Mouse (Mus musculus): ENCODE measurements around the gene Cwc22. TPM values are rescaled to one million over a fixed set of nuclear protein-coding genes. Genes with fewer than 3 reads are reported as not detected.

Gene Cwc22
- polyA plus RNA-seq, 1 experiment from 2014 or later, result 8.8 TPM

DNA sequence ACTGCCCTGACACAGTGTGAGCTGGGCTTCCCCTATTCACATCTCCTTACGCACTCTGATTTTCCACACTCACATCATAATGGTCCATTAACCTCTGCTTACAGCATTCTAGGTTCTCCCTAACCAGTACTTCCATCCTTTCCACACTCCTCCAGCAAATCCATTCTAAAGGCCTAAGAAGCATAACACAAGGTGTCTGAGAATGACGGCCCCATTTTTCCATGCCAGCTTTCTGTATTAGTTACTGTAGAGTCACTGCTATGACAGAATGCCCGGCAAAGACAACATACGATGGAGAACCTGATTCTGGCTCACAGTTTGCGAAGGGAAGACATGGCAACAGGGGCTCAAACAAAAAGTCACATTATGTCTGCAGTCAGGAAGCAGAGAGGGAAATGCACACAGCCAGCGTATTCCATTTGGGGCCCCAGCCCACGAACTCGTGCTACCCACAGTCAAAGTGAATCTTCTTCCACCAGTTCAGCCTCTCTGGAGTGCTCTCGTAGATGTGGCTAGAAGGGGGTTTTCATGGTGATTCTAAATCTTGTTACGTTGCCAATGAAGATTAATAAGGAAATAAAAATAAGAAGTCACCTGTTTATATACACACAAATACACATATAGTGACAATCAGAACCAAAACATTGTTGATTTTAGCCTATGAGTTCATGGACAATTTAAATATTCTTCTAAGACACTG, 68.9 kb downstream of the Cwc22 start:
- WGBS, result 88% methylated on average over 10 of the region's 10 CpGs

DNA sequence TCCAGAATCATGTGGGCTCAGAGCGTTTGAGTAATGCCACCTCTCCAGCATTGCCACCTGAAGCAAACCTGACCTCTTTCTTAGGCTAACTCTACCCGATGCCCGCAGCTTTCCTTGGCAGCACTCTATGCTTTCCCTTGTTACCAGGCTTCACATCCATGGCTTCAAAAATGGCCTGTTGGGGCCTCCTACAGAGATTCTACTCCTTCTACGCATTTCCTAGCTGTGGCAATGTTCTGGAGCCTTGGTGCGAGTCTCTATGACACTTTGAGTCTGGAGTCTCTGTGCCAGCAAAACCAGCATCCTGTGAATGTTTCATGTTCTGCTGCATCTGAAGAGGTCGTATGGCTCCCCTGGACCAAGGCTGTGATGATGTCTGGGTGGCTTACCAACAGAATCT, 69.8 kb downstream of the Cwc22 start:
- WGBS, result 87% methylated on average over 6 of the region's 6 CpGs
- Histone ChIP-seq H3K4me2 (replicated peaks; ENCODE audit: low read depth) (no peak overlapping the region), H3K27me3 (replicated peaks; ENCODE audit: control insufficient read depth, insufficient read depth, low read length) (no peaks in the 10 kb centered on the region), H3K36me3 (ENCODE audit: control insufficient read depth, insufficient read depth) (no peaks in the 10 kb centered on the region), H3K9ac (ENCODE audit: low read depth, low read length) (no peak overlapping the region), H3K27ac (ENCODE audit: low read depth, low read length) (no peak overlapping the region), H3K9me3 (ENCODE audit: control insufficient read depth) (no peaks in the 10 kb centered on the region), H3K4me1 (replicated peaks; ENCODE audit: control insufficient read depth, insufficient read depth, low read length) (no peaks in the 10 kb centered on the region), H3K4me3 (ENCODE audit: low read depth, low read length) (no peak overlapping the region)
- TF ChIP-seq CTCF (IDR thresholded peaks at IDR 0.05; ENCODE audit: low read depth), result no peak
- ATAC-seq, result no peak

More for the DNA sequence above, 68.9 kb downstream of the Cwc22 start:
- H3K9ac ChIP-seq (ENCODE audit: low read depth, low read length), result no peak overlapping the region
- H3K4me1 ChIP-seq (replicated peaks; ENCODE audit: control insufficient read depth, insufficient read depth, low read length), result no peaks in the 10 kb centered on the region
- no peak overlapping the region for H3K27ac ChIP-seq (ENCODE audit: low read depth, low read length)
- no peak overlapping the region for H3K4me2 ChIP-seq (replicated peaks; ENCODE audit: low read depth)
- no peak for TF ChIP-seq CTCF (IDR thresholded peaks at IDR 0.05; ENCODE audit: low read depth)
- H3K36me3 ChIP-seq (ENCODE audit: control insufficient read depth, insufficient read depth), result no peaks in the 10 kb centered on the region
- H3K27me3 ChIP-seq (replicated peaks; ENCODE audit: control insufficient read depth, insufficient read depth, low read length), result no peaks in the 10 kb centered on the region
- no peak overlapping the region for H3K4me3 ChIP-seq (ENCODE audit: low read depth, low read length)
- no peaks in the 10 kb centered on the region for H3K9me3 ChIP-seq (ENCODE audit: control insufficient read depth)
- ATAC-seq, result no peak

DNA sequence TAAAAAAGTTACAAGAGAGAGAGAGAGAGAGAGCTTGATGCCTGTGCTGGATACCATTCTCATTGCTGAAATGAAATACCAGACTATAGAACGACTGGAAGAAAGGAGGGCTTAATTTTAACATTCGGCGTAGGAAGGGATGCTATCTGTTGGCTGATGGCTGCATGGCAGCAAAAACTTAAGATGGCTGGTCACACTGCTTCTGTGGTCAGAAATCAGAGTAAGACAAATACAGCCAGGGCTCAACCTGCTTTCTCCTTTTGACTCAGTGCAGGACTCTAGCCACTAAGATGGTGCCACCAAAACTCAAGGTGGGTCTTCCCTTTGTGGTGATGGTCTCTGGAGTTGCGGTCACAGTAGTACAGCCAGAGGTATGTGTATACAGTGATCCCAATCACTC, 70.7 kb downstream of the Cwc22 start:
- Histone ChIP-seq H3K27ac (ENCODE audit: low read depth, low read length) (no peak overlapping the region), H3K4me1 (replicated peaks; ENCODE audit: control insufficient read depth, insufficient read depth, low read length) (no peaks in the 10 kb centered on the region)
- 89% methylated on average over 4 of the region's 4 CpGs for WGBS

DNA sequence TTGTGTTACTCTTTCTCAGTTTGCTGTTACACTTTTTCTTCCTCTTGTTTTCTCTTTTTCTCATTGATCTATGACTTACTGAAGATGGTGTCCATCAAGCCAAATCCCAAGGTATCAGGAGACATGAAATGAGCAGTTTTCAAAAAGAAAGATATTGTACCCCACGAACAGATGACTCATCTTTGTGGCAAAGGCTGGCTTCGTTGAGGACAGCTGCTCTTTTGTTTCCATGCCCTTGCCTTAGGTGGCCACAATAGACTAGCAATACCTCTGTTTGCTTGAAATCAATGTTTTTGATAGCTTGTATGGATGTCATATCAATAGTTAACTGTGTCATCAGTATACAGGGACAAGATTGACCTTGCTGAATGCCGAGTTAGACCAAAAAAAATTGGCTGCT, 71.5 kb downstream of the Cwc22 start:
- Histone ChIP-seq H3K9me3 (ENCODE audit: control insufficient read depth) (no peaks in the 10 kb centered on the region), H3K4me3 (ENCODE audit: low read depth, low read length) (no peak overlapping the region), H3K4me2 (replicated peaks; ENCODE audit: low read depth) (no peak overlapping the region), H3K27me3 (replicated peaks; ENCODE audit: control insufficient read depth, insufficient read depth, low read length) (no peaks in the 10 kb centered on the region), H3K36me3 (ENCODE audit: control insufficient read depth, insufficient read depth) (no peaks in the 10 kb centered on the region), H3K9ac (ENCODE audit: low read depth, low read length) (no peak overlapping the region), H3K4me1 (replicated peaks; ENCODE audit: control insufficient read depth, insufficient read depth, low read length) (no peaks in the 10 kb centered on the region), H3K27ac (ENCODE audit: low read depth, low read length) (no peak overlapping the region)
- no peak for ATAC-seq
- TF ChIP-seq CTCF (IDR thresholded peaks at IDR 0.05; ENCODE audit: low read depth), result no peak
- 72% methylated on average over 3 of the region's 3 CpGs for WGBS

More for the DNA sequence above, 70.7 kb downstream of the Cwc22 start:
- H3K36me3 ChIP-seq (ENCODE audit: control insufficient read depth, insufficient read depth), result no peaks in the 10 kb centered on the region
- H3K4me3 ChIP-seq (ENCODE audit: low read depth, low read length), result no peak overlapping the region
- no peak for ATAC-seq
- no peak overlapping the region for H3K4me2 ChIP-seq (replicated peaks; ENCODE audit: low read depth)
- no peaks in the 10 kb centered on the region for H3K9me3 ChIP-seq (ENCODE audit: control insufficient read depth)
- no peak overlapping the region for H3K9ac ChIP-seq (ENCODE audit: low read depth, low read length)
- TF ChIP-seq CTCF (IDR thresholded peaks at IDR 0.05; ENCODE audit: low read depth), result no peak
- no peaks in the 10 kb centered on the region for H3K27me3 ChIP-seq (replicated peaks; ENCODE audit: control insufficient read depth, insufficient read depth, low read length)

DNA sequence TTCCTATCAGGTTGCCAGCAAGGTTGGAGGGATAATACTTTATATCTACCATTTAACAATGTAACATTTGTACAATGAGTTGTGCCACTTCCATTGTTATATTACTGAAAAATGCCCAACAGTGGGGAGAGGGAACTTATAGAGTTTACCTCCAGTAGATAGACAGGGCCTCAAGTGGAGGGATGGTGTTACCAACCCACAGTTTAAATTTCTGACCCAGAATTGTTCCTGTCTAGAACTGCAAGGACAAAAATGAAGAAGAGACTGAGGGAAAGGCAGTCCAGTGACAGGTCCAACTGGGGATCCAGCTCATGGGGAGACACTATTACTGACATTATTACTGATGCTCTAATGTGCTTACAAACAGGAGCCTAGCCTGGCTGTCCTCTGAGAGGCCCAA, 72.4 kb downstream of the Cwc22 start:
- no peak for TF ChIP-seq CTCF (IDR thresholded peaks at IDR 0.05; ENCODE audit: low read depth)
- Histone ChIP-seq H3K4me2 (replicated peaks; ENCODE audit: low read depth) (no peak overlapping the region), H3K36me3 (ENCODE audit: control insufficient read depth, insufficient read depth) (no peaks in the 10 kb centered on the region), H3K9me3 (ENCODE audit: control insufficient read depth) (no peaks in the 10 kb centered on the region), H3K27ac (ENCODE audit: low read depth, low read length) (no peak overlapping the region), H3K9ac (ENCODE audit: low read depth, low read length) (no peak overlapping the region), H3K4me1 (replicated peaks; ENCODE audit: control insufficient read depth, insufficient read depth, low read length) (no peaks in the 10 kb centered on the region), H3K4me3 (ENCODE audit: low read depth, low read length) (no peak overlapping the region), H3K27me3 (replicated peaks; ENCODE audit: control insufficient read depth, insufficient read depth, low read length) (no peaks in the 10 kb centered on the region)
- ATAC-seq, result no peak

DNA sequence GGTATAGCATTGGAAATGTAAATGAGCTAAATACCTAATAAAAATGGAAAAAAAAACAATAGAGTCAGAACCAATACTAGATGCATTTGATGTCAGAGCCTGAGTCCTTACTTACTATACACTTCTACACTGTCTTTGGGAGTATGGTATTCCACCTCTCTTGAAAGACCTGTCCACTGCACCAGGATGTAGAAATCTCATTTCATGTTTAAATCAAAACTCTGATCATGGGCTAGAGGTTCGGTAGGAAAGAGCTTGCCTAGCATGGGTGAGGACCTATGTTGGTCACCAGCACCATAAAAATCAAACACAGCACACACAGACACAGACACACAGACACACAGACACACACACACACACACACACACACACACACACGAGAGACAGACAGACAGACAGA, 73.5 kb downstream of the Cwc22 start:
- 73% methylated on average over 2 of the region's 2 CpGs for WGBS
- no peak for TF ChIP-seq CTCF (IDR thresholded peaks at IDR 0.05; ENCODE audit: low read depth)

DNA sequence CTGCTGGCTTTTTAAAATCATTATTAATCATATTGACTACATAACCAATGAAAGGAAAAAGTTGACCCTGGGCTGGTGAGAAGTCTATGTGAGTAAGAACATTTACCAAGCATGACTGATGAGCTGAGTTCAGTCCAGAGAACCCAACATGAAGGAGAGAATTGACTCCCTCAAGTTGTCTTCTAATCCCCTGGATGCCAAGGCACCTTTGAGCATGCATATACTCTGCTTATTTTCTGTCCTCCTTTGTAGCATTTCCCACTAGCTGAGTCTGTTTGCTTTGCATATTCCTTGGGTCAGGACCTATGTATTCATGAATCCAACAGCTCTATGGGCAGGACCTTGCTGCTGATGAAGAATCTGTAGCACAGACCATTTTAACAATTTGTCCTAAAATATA, 75.0 kb downstream of the Cwc22 start:
- no peak for TF ChIP-seq CTCF (IDR thresholded peaks at IDR 0.05; ENCODE audit: low read depth)
- no peak overlapping the region for H3K4me3 ChIP-seq (ENCODE audit: low read depth, low read length)
- no peak for ATAC-seq

More for the DNA sequence above, 73.5 kb downstream of the Cwc22 start:
- H3K9me3 ChIP-seq (ENCODE audit: control insufficient read depth), result no peaks in the 10 kb centered on the region
- H3K4me3 ChIP-seq (ENCODE audit: low read depth, low read length), result no peak overlapping the region
- no peak for ATAC-seq
- H3K4me1 ChIP-seq (replicated peaks; ENCODE audit: control insufficient read depth, insufficient read depth, low read length), result no peaks in the 10 kb centered on the region
- no peaks in the 10 kb centered on the region for H3K36me3 ChIP-seq (ENCODE audit: control insufficient read depth, insufficient read depth)
- no peak overlapping the region for H3K27ac ChIP-seq (ENCODE audit: low read depth, low read length)
- H3K4me2 ChIP-seq (replicated peaks; ENCODE audit: low read depth), result no peak overlapping the region
- no peaks in the 10 kb centered on the region for H3K27me3 ChIP-seq (replicated peaks; ENCODE audit: control insufficient read depth, insufficient read depth, low read length)
- no peak overlapping the region for H3K9ac ChIP-seq (ENCODE audit: low read depth, low read length)

More for the DNA sequence above, 75.0 kb downstream of the Cwc22 start:
- Histone ChIP-seq H3K9me3 (ENCODE audit: control insufficient read depth) (no peaks in the 10 kb centered on the region), H3K4me1 (replicated peaks; ENCODE audit: control insufficient read depth, insufficient read depth, low read length) (no peaks in the 10 kb centered on the region), H3K4me2 (replicated peaks; ENCODE audit: low read depth) (no peak overlapping the region), H3K9ac (ENCODE audit: low read depth, low read length) (no peak overlapping the region), H3K27ac (ENCODE audit: low read depth, low read length) (no peak overlapping the region), H3K27me3 (replicated peaks; ENCODE audit: control insufficient read depth, insufficient read depth, low read length) (no peaks in the 10 kb centered on the region), H3K36me3 (ENCODE audit: control insufficient read depth, insufficient read depth) (no peaks in the 10 kb centered on the region)

Measured in intestine, postnatal 0 days (tissue).